Mouse (Mus musculus): ENCODE data around the gene Lamtor3. TPM values are rescaled to one million over a fixed set of nuclear protein-coding genes. Genes with fewer than 3 reads are reported as not detected.

Gene Lamtor3
- polyA plus RNA-seq, 1 experiment from 2014 or later, result 98.7 TPM

DNA sequence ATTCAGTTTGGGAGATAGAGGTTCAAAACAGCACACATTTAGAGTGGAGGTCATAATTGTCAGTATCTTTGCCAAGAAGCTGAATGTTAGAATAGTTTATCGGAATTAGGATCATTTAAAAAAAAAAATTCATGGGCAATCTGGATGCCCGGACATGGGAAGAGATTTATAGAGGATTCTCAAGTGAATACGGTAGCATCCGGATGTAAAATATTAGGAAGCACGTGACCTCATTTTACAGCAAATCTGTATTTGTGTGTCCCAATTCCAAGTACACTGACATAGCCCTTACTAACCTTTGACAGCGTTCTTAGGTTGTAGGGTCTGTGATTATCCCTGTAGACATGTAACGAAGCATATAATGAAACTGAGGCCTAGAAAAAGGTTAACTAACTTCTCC lies 1.1 kb downstream of the Lamtor3 start:
- WGBS, result 91% methylated on average over 7 of the region's 7 CpGs
- H3K9me3 ChIP-seq (ENCODE audit: control insufficient read depth, low read length), result no peaks in the 10 kb centered on the region
- peaks cover 15% of the 10 kb centered on the region for H3K4me1 ChIP-seq (ENCODE audit: control insufficient read depth, insufficient read depth, low read length)
- peak overlapping the region; percentile 86 for H3K4me3 ChIP-seq (ENCODE audit: low read depth, low read length)
- peak overlapping the region; percentile 81 for H3K9ac ChIP-seq (ENCODE audit: low read length)
- DNase-seq (ENCODE audit: low spot score, missing footprints) (no peak), ATAC-seq (ENCODE audit: low FRiP score) (no peak)
- no peak overlapping the region for H3K27ac ChIP-seq (ENCODE audit: low read depth, low read length)
- peak overlapping the region; percentile 84 for H3K4me2 ChIP-seq
- H3K27me3 ChIP-seq (ENCODE audit: control insufficient read depth, insufficient read depth, low read length), result no peaks in the 10 kb centered on the region
- no peaks in the 10 kb centered on the region for H3K36me3 ChIP-seq (ENCODE audit: control insufficient read depth, insufficient read depth, low read length)

DNA sequence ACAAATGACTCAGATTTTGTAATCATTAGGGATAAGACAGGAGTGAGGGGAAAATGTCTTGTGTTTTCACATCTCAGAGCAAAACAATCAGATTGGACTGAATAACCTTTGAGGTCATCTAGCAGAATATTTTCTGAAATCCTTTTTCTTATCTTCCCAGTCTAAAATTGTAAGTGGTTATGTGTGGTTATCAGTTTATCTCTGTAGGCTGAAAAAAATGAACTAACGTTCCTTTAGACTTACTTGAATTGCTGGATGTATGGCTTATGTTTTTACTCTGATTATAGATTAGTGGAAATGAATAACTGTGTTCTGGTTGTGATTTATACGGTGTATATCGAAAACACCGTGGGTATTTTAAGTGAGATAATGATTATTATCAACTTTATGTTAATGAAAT lies 2.3 kb downstream of the Lamtor3 start:
- H3K27me3 ChIP-seq (ENCODE audit: control insufficient read depth, insufficient read depth, low read length), result no peaks in the 10 kb centered on the region
- peaks cover 15% of the 10 kb centered on the region for H3K4me1 ChIP-seq (ENCODE audit: control insufficient read depth, insufficient read depth, low read length)
- no peak overlapping the region for H3K9ac ChIP-seq (ENCODE audit: low read length)
- H3K4me3 ChIP-seq (ENCODE audit: low read depth, low read length), result no peak overlapping the region
- DNase-seq (ENCODE audit: low spot score, missing footprints), result no peak
- H3K36me3 ChIP-seq (ENCODE audit: control insufficient read depth, insufficient read depth, low read length), result no peaks in the 10 kb centered on the region
- 97% methylated on average over 4 of the region's 4 CpGs for WGBS
- H3K4me2 ChIP-seq, result no peak overlapping the region
- no peak overlapping the region for H3K27ac ChIP-seq (ENCODE audit: low read depth, low read length)
- H3K9me3 ChIP-seq (ENCODE audit: control insufficient read depth, low read length), result no peaks in the 10 kb centered on the region
- no peak for ATAC-seq (ENCODE audit: low FRiP score)

DNA sequence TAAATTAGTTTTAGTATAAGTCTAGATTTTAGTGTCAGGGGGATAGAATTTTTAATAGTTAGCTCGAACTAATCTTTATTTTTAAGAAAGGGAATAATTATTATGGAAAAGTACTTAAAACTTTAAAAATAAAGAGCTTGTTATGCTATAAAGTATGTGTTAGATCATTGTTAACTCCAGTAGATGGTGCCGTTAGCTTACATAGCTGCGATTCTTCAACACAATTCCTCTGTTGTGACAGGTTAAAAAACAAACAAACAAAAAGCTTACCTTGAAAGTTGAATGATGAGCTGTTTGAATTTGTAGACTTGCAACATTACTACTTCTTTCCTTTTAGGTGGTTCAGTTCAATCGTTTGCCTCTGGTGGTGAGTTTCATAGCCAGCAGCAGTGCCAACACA lies 8.7 kb downstream of the Lamtor3 start:
- no peak overlapping the region for H3K4me2 ChIP-seq
- no peak overlapping the region for H3K27ac ChIP-seq (ENCODE audit: low read depth, low read length)
- no peaks in the 10 kb centered on the region for H3K27me3 ChIP-seq (ENCODE audit: control insufficient read depth, insufficient read depth, low read length)
- DNase-seq (ENCODE audit: low spot score, missing footprints), result no peak
- 92% methylated on average over 4 of the region's 4 CpGs for WGBS
- H3K9ac ChIP-seq (ENCODE audit: low read length), result no peak overlapping the region
- no peaks in the 10 kb centered on the region for H3K9me3 ChIP-seq (ENCODE audit: control insufficient read depth, low read length)
- H3K4me1 ChIP-seq (ENCODE audit: control insufficient read depth, insufficient read depth, low read length), result no peaks in the 10 kb centered on the region
- no peak overlapping the region for H3K4me3 ChIP-seq (ENCODE audit: low read depth, low read length)
- H3K36me3 ChIP-seq (ENCODE audit: control insufficient read depth, insufficient read depth, low read length), result no peaks in the 10 kb centered on the region
- no peak for ATAC-seq (ENCODE audit: low FRiP score)

DNA sequence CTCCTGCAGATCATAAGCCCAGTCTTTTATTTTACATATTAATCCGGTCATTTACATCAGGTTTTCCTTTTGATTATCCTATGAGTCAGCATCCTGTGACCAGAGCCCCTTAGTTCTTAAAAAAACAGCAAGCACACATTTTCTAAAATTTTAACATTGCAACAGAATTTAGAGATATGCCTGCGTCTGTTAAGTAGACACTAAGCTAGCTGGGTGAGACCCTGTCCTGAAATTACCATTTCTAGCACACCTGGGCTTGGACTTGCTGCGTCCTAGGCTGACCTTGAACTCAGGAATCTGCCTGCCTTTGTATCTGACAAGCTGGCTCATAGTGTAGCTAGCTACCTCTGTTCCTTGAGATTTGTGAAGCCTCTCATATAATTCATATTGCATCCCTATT lies 11.6 kb downstream of the Lamtor3 start:
- Histone ChIP-seq H3K9ac (ENCODE audit: low read length) (no peak overlapping the region), H3K4me3 (ENCODE audit: low read depth, low read length) (no peak overlapping the region), H3K27ac (ENCODE audit: low read depth, low read length) (no peak overlapping the region), H3K27me3 (ENCODE audit: control insufficient read depth, insufficient read depth, low read length) (no peaks in the 10 kb centered on the region), H3K4me1 (ENCODE audit: control insufficient read depth, insufficient read depth, low read length) (no peaks in the 10 kb centered on the region), H3K4me2 (no peak overlapping the region), H3K36me3 (ENCODE audit: control insufficient read depth, insufficient read depth, low read length) (no peaks in the 10 kb centered on the region), H3K9me3 (ENCODE audit: control insufficient read depth, low read length) (no peaks in the 10 kb centered on the region)
- DNase-seq (ENCODE audit: low spot score, missing footprints), result peak; percentile 41
- 93% methylated on average over 3 of the region's 3 CpGs for WGBS
- no peak for ATAC-seq (ENCODE audit: low FRiP score)

DNA sequence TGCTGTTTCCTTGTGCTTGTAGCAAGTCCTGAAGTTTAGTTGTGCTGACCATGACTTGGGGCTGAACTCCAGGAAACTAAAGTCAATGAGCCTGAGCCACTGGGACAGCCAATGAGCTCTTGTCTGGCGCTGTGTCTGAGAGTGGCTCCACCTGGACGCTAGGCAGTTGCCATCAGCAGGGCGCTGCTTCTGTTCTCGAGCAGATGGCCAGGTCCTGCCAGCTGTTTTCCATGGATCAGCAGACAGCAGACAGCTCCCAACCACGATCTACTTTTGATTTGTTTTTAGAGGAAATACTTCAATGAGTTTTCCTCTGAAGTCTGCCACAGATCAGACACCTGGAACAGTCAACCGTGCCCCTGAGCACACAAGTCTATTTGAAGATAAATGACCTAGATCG lies 14.4 kb downstream of the Lamtor3 start:
- Histone ChIP-seq H3K27me3 (ENCODE audit: control insufficient read depth, insufficient read depth, low read length) (no peaks in the 10 kb centered on the region), H3K4me2 (no peak overlapping the region), H3K4me1 (ENCODE audit: control insufficient read depth, insufficient read depth, low read length) (peaks cover 10% of the 10 kb centered on the region), H3K4me3 (ENCODE audit: low read depth, low read length) (no peak overlapping the region), H3K36me3 (ENCODE audit: control insufficient read depth, insufficient read depth, low read length) (no peaks in the 10 kb centered on the region), H3K9me3 (ENCODE audit: control insufficient read depth, low read length) (no peaks in the 10 kb centered on the region), H3K27ac (ENCODE audit: low read depth, low read length) (no peak overlapping the region), H3K9ac (ENCODE audit: low read length) (no peak overlapping the region)
- ATAC-seq (ENCODE audit: low FRiP score) (no peak), DNase-seq (ENCODE audit: low spot score, missing footprints) (no peak)
- WGBS, result 83% methylated on average over 7 of the region's 7 CpGs

DNA sequence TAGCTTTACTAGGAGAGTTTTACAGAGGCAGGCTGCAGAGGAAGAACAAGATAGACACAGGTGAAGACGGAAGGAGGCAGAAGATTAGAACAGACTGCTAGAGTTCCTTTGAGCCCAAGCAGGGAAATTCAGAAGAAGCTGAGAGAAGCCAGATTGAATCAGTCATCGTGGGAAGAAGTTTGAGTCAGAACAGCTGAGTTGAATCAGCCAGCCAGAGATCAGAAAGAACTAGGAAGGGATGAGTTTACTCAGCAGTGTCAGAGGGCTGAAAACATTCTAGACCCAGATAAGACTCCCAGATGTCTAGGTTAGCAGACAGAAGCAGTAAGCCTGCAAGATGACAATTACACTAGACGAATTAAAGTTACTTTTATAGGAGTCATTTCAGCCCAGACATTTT lies 15.7 kb downstream of the Lamtor3 start:
- Histone ChIP-seq H3K36me3 (ENCODE audit: control insufficient read depth, insufficient read depth, low read length) (no peaks in the 10 kb centered on the region), H3K4me1 (ENCODE audit: control insufficient read depth, insufficient read depth, low read length) (peaks cover 10% of the 10 kb centered on the region), H3K9me3 (ENCODE audit: control insufficient read depth, low read length) (no peaks in the 10 kb centered on the region), H3K27me3 (ENCODE audit: control insufficient read depth, insufficient read depth, low read length) (no peaks in the 10 kb centered on the region), H3K9ac (ENCODE audit: low read length) (no peak overlapping the region), H3K4me2 (no peak overlapping the region), H3K4me3 (ENCODE audit: low read depth, low read length) (no peak overlapping the region), H3K27ac (ENCODE audit: low read depth, low read length) (no peak overlapping the region)
- 82% methylated on average over 3 of the region's 3 CpGs for WGBS
- DNase-seq (ENCODE audit: low spot score, missing footprints), result no peak
- no peak for ATAC-seq (ENCODE audit: low FRiP score)

DNA sequence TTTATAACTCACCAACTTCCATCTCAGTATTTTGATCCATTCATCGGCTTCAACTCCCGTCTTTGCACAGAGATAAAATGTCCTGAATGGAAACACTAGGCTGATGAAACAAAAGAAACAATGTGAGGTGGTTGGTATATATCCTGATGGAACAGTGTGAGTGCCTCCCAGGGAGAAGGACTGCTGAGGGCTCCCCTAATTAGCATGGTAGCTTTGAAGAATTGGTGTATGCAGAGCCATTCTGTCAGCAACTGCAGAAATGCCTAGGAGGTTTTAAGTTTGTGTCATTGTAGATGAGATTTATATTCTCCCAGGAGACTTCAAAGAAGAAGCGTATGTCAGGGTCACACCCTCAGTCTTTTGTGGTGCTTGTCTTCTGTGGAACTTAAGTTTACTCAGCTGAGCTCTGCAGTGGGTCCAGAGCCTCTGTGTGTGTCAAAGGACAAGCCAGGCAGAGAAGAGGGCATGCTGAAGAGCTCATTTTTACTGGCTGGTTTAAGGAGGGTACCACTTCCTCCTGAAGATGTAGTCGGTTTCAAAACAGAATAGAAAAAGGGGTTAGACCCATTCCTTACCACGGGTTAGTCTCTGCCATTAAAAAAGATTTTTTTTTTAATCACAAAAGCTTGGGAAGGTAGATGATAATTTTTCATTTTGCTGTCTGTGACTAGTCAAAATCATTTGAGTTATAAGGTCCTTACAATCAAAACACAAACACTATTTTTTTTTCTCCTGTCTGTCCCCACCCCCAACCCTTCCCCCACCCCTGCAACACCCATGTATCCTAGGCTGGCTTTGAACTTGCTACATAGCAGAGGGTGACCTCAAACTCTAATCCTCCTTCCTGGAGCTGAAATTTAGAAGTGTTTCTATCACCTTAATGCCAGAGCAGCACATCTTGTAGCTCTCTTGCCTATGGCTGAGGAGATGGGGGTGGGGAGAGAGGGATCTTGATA lies 17.5 kb downstream of the Lamtor3 start:
- no peaks in the 10 kb centered on the region for H3K9me3 ChIP-seq (ENCODE audit: control insufficient read depth, low read length)
- no peak overlapping the region for H3K4me2 ChIP-seq
- no peak overlapping the region for H3K9ac ChIP-seq (ENCODE audit: low read length)
- peaks cover 10% of the 10 kb centered on the region for H3K4me1 ChIP-seq (ENCODE audit: control insufficient read depth, insufficient read depth, low read length)
- ATAC-seq (ENCODE audit: low FRiP score) (peak; percentile 56), DNase-seq (ENCODE audit: low spot score, missing footprints) (peak; percentile 85)
- H3K27ac ChIP-seq (ENCODE audit: low read depth, low read length), result no peak overlapping the region
- no peaks in the 10 kb centered on the region for H3K36me3 ChIP-seq (ENCODE audit: control insufficient read depth, insufficient read depth, low read length)
- H3K27me3 ChIP-seq (ENCODE audit: control insufficient read depth, insufficient read depth, low read length), result no peaks in the 10 kb centered on the region
- WGBS, result 35% methylated on average over 5 of the region's 5 CpGs
- no peak overlapping the region for H3K4me3 ChIP-seq (ENCODE audit: low read depth, low read length)

DNA sequence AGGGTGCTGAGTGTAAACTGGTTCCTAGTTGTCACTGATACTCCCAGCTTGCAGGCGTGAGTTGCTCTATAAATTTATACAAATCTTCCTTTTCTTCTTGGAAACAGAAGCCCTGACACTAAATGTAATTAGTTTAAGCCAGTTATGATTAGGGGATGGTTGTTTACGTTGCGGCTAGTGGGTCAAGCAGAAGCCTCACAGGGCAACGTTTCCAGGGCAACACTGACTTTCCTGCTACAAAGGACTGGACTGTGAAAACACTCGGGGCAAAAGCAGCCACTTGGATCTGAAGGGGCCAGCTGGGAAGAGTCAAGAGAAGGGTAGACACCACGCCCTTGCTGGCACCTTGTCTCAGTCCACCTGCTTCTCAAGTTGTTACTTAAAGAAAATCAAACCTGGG lies 18.2 kb downstream of the Lamtor3 start:
- 32% methylated on average over 6 of the region's 6 CpGs for WGBS

DNA sequence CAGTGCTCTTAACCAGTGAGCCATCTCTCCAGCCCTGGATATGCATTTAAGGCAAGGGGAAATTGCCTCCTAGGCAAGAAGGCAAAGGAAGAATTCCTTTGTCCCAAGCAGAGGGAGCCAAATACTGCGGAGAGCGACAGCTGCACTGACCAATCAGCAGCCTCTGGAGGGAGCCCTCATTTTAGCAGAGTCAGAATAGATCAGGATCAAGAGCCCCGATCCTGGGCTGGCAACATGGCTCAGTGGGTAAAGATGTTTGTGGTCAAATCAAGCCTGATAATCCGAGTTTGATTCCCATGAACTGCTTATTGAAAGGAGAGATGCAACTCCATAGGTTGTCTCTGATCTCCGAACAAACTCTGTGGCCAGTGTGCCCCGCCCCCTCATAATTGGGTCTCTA lies 20.3 kb downstream of the Lamtor3 start:
- WGBS, result 33% methylated on average over 6 of the region's 6 CpGs
- Histone ChIP-seq H3K27me3 (ENCODE audit: control insufficient read depth, insufficient read depth, low read length) (no peaks in the 10 kb centered on the region), H3K4me2 (no peak overlapping the region), H3K36me3 (ENCODE audit: control insufficient read depth, insufficient read depth, low read length) (no peaks in the 10 kb centered on the region), H3K9ac (ENCODE audit: low read length) (no peak overlapping the region), H3K27ac (ENCODE audit: low read depth, low read length) (no peak overlapping the region), H3K4me1 (ENCODE audit: control insufficient read depth, insufficient read depth, low read length) (peaks cover 10% of the 10 kb centered on the region), H3K9me3 (ENCODE audit: control insufficient read depth, low read length) (no peaks in the 10 kb centered on the region), H3K4me3 (ENCODE audit: low read depth, low read length) (no peak overlapping the region)
- peak; percentile 93 for DNase-seq (ENCODE audit: low spot score, missing footprints)
- peak; percentile 78 for ATAC-seq (ENCODE audit: low FRiP score)

More for the DNA sequence above, 18.2 kb downstream of the Lamtor3 start:
- ATAC-seq (ENCODE audit: low FRiP score) (peak; percentile 22; the same call in 1 of the 2 replicates), DNase-seq (ENCODE audit: low spot score, missing footprints) (no peak)
- Histone ChIP-seq H3K9me3 (ENCODE audit: control insufficient read depth, low read length) (no peaks in the 10 kb centered on the region), H3K4me2 (no peak overlapping the region), H3K4me3 (ENCODE audit: low read depth, low read length) (no peak overlapping the region), H3K27ac (ENCODE audit: low read depth, low read length) (no peak overlapping the region), H3K4me1 (ENCODE audit: control insufficient read depth, insufficient read depth, low read length) (peaks cover 10% of the 10 kb centered on the region), H3K36me3 (ENCODE audit: control insufficient read depth, insufficient read depth, low read length) (no peaks in the 10 kb centered on the region), H3K27me3 (ENCODE audit: control insufficient read depth, insufficient read depth, low read length) (no peaks in the 10 kb centered on the region), H3K9ac (ENCODE audit: low read length) (no peak overlapping the region)
